Mouse (Mus musculus) spleen, adult 2 months (tissue): ENCODE results near the gene Ptprcap. TPM values are rescaled to one million over a fixed set of nuclear protein-coding genes. Genes with fewer than 3 reads are reported as not detected.

Experiments
- DNase-seq, 2 experiments: peaks; one replicate each; pipeline versions ENCODE4 v3.0.0 to v3.0.0-alpha.2; 2012 to 2021; ENCODE audit warnings: low spot score in 2 of 2, low read depth in 1 of 2
- H3K27ac ChIP-seq: fragments of 200-500 bp; 2 replicates; pipeline ENCODE4 v1.5.1; 2012; ENCODE audit warnings: low read length, inconsistent platforms; ENCODE audit not compliant: insufficient read depth
- H3K27me3 ChIP-seq: fragments of 200-500 bp; 2 replicates; pipeline ENCODE4 v1.6.1; 2012; ENCODE audit warnings: mild to moderate bottlenecking, moderate library complexity, low read length, inconsistent platforms; ENCODE audit not compliant: control insufficient read depth, insufficient read depth
- H3K36me3 ChIP-seq: fragments of 200-500 bp; 2 replicates; pipeline ENCODE4 v1.6.1; 2012; ENCODE audit warnings: mild to moderate bottlenecking, low read length, inconsistent platforms; ENCODE audit not compliant: control insufficient read depth, insufficient read depth
- H3K4me1 ChIP-seq: fragments of 200-500 bp; 2 replicates; pipeline ENCODE4 v1.6.1; 2011; ENCODE audit warnings: inconsistent platforms; ENCODE audit not compliant: control insufficient read depth, insufficient read depth, insufficient read length
- H3K4me3 ChIP-seq: fragments of 200-500 bp; 2 replicates; pipeline ENCODE4 v1.5.1; 2011; ENCODE audit warnings: mild to moderate bottlenecking, inconsistent platforms; ENCODE audit not compliant: insufficient read depth, insufficient read length; ENCODE audit errors: extremely low read depth
- CTCF ChIP-seq: fragments of 200-500 bp; IDR thresholded peaks from 2 replicates; pipeline ENCODE4 v1.5.1; 2011; ENCODE audit warnings: mild to moderate bottlenecking, inconsistent platforms; ENCODE audit not compliant: insufficient read depth, insufficient read length, insufficient replicate concordance; ENCODE audit errors: extremely low read depth
- POLR2A ChIP-seq: fragments of 200-500 bp; IDR thresholded peaks from 2 replicates; pipeline ENCODE4 v1.6.1; 2011; ENCODE audit warnings: low read depth, low read length, inconsistent platforms
- WGBS: fragments of 180-500 bp; shearing (Covaris S2); methylation state at CpG from one replicate; pipeline ENCODE4 v1.1.7; 2018; 5-methylcytosine and 5-hydroxymethylcytosine counted together
- polyA plus RNA-seq: library from polyadenylated mRNA; depleted of rRNA; stranded (reverse); fragments of >200 nt; gene quantifications from 2 replicates; pipeline ENCODE4 v1.2.3, GENCODE M21; 2012

The Ptprcap gene
- polyA plus RNA-seq, 1 experiment, result 631 TPM

GRCm38 (mm10) chr19:4148819-4149218 lies 4.6 kb upstream of the Ptprcap start:
- Histone ChIP-seq H3K27ac (peak overlapping the region; percentile 86), H3K4me3 (peak overlapping the region; percentile 77), H3K27me3 (no peaks in the 10 kb centered on the region), H3K4me1 (peaks cover 50% of the 10 kb centered on the region), H3K36me3 (peaks cover 22% of the 10 kb centered on the region)
- 6% methylated on average over 8 of the region's 8 CpGs for WGBS
- no peak for DNase-seq
- TF ChIP-seq POLR2A (no peak), CTCF (no peak)

GRCm38 (mm10) chr19:4149283-4149682 lies 4.1 kb upstream of the Ptprcap start:
- H3K4me1 ChIP-seq, result peaks cover 50% of the 10 kb centered on the region
- no peak for DNase-seq
- no peaks in the 10 kb centered on the region for H3K27me3 ChIP-seq
- TF ChIP-seq POLR2A, result no peak
- TF ChIP-seq CTCF, result no peak
- peak overlapping the region; percentile 77 for H3K4me3 ChIP-seq
- 60% methylated on average over 11 of the region's 11 CpGs for WGBS
- peak overlapping the region; percentile 86 for H3K27ac ChIP-seq
- H3K36me3 ChIP-seq, result peaks cover 22% of the 10 kb centered on the region

- H3K36me3 ChIP-seq, result peaks cover 22% of the 10 kb centered on the region
- DNase-seq, result no peak
- no peak for TF ChIP-seq POLR2A
- no peak for TF ChIP-seq CTCF
- WGBS, result 88% methylated on average over 17 of the region's 17 CpGs
- H3K4me1 ChIP-seq, result peaks cover 45% of the 10 kb centered on the region
- H3K27ac ChIP-seq, result no peak overlapping the region; the same call in 1 of the 2 replicates
- H3K27me3 ChIP-seq, result no peaks in the 10 kb centered on the region
- H3K4me3 ChIP-seq, result 0 out of 2 replicates have a peak overlapping the region, but pooled peaks have one; percentile 77
These were observed 3.5 kb upstream of the Ptprcap start for GRCm38 (mm10) chr19:4149764-4150461.

- Histone ChIP-seq H3K27ac (no peak overlapping the region; the same call in 1 of the 2 replicates), H3K4me1 (peaks cover 39% of the 10 kb centered on the region), H3K36me3 (peaks cover 24% of the 10 kb centered on the region), H3K4me3 (no peak overlapping the region), H3K27me3 (no peaks in the 10 kb centered on the region)
- TF ChIP-seq POLR2A (no peak), CTCF (no peak)
- DNase-seq, result no peak
- 77% methylated on average over 22 of the region's 22 CpGs for WGBS
These were observed 2.6 kb upstream of the Ptprcap start for GRCm38 (mm10) chr19:4150567-4151487.

GRCm38 (mm10) chr19:4151488-4151860 lies 1.9 kb upstream of the Ptprcap start:
- DNase-seq, result no peak
- TF ChIP-seq CTCF (no peak), POLR2A (no peak)
- Histone ChIP-seq H3K27ac (no peak overlapping the region), H3K4me3 (no peak overlapping the region), H3K4me1 (peaks cover 41% of the 10 kb centered on the region), H3K36me3 (peaks cover 30% of the 10 kb centered on the region), H3K27me3 (no peaks in the 10 kb centered on the region)
- WGBS, result 88% methylated on average over 5 of the region's 5 CpGs

- Histone ChIP-seq H3K27ac (no peak overlapping the region), H3K27me3 (no peaks in the 10 kb centered on the region), H3K4me1 (peaks cover 36% of the 10 kb centered on the region), H3K4me3 (no peak overlapping the region), H3K36me3 (peaks cover 35% of the 10 kb centered on the region)
- TF ChIP-seq POLR2A (no peak), CTCF (no peak)
- DNase-seq, result no peak
- 88% methylated on average over 5 of the region's 5 CpGs for WGBS
These were observed 1.5 kb upstream of the Ptprcap start for GRCm38 (mm10) chr19:4151898-4152297.
